Mouse (Mus musculus) liver, adult 2 months (tissue): ENCODE data around the gene Wdr70.

Experiments
- CTCF ChIP-seq: fragments of 200-500 bp; IDR thresholded peaks from 2 replicates; pipeline ENCODE4 v1.5.1; 2011; ENCODE audit warnings: low read depth, low read length, control low read depth
- POLR2A ChIP-seq: fragments of 200-500 bp; IDR thresholded peaks from 2 replicates; pipeline ENCODE4 v1.6.1; 2011; ENCODE audit warnings: low read length, control low read depth; ENCODE audit not compliant: insufficient read depth; ENCODE audit errors: extremely low read depth

GRCm38 (mm10) chr15:8039834-8040233 is 59.2 kb downstream of the Wdr70 start:
- TF ChIP-seq CTCF (no peak), POLR2A (no peak)
